Mouse (Mus musculus): ENCODE data around the gene Sulf2. TPM values are rescaled to one million over a fixed set of nuclear protein-coding genes. Genes with fewer than 3 reads are reported as not detected.
A peak's percentile ranks its signal among the peaks of the same experiment; 100 is the strongest.

Sulf2 gene
- polyA plus RNA-seq, 1 experiment from 2014 or later: 127 TPM

- H3K4me1 ChIP-seq: peaks cover 16% of the 10 kb centered on the region; the same call in 1 of the 2 replicates
- H3K9ac ChIP-seq: no peak overlapping the region
- no peaks in the 10 kb centered on the region for H3K9me3 ChIP-seq
- no peak overlapping the region; the same call in 1 of the 2 replicates for H3K27ac ChIP-seq
- H3K27me3 ChIP-seq: no peaks in the 10 kb centered on the region
- no peak overlapping the region for H3K4me3 ChIP-seq
- WGBS: 90% methylated on average over 11 of the region's 11 CpGs
- H3K36me3 ChIP-seq: peaks cover 63% of the 10 kb centered on the region
- no peak overlapping the region for H3K4me2 ChIP-seq
- ATAC-seq (ENCODE audit: insufficient number of reproducible peaks, insufficient read depth, low FRiP score, low TSS enrichment, low read depth): no peak
These were observed 42.5 kb downstream of the Sulf2 start for GRCm38 (mm10) chr2:166112986-166113385.

DNA sequence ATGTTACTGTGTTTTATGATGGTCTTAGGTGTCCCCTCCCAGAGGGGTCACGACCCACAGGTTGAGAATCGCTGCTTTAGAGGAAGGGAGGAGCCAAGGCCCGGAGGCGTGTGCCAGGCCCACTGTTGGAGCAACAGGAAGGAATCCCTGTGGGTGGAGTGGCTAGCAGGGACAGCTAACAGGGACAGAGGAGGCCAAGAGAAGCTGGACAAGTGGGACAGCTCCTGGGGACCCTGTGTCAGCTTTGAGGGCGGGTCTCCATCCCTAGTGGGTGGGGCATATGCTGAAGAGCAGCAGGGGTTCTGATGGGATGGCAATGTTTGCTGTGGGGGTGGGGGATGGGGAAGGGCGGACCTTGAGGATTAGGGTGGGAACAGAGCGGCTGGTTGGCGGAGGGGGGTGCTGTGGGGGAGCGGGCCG is 43.6 kb downstream of the Sulf2 start:
- peaks cover 64% of the 10 kb centered on the region for H3K36me3 ChIP-seq
- WGBS: 70% methylated on average over 10 of the region's 10 CpGs
- no peak overlapping the region for H3K4me2 ChIP-seq
- H3K27ac ChIP-seq: no peak overlapping the region
- no peaks in the 10 kb centered on the region for H3K27me3 ChIP-seq
- ATAC-seq (ENCODE audit: insufficient number of reproducible peaks, insufficient read depth, low FRiP score, low TSS enrichment, low read depth): no peak
- peaks cover 19% of the 10 kb centered on the region for H3K4me1 ChIP-seq
- no peak overlapping the region for H3K9ac ChIP-seq
- H3K4me3 ChIP-seq: no peak overlapping the region
- no peaks in the 10 kb centered on the region for H3K9me3 ChIP-seq

- peaks cover 64% of the 10 kb centered on the region for H3K36me3 ChIP-seq
- no peak overlapping the region for H3K9ac ChIP-seq
- H3K27me3 ChIP-seq: no peaks in the 10 kb centered on the region
- H3K27ac ChIP-seq: no peak overlapping the region
- no peak overlapping the region for H3K4me3 ChIP-seq
- peaks cover 25% of the 10 kb centered on the region for H3K4me1 ChIP-seq
- WGBS: 85% methylated on average over 2 of the region's 2 CpGs
- no peaks in the 10 kb centered on the region for H3K9me3 ChIP-seq
- no peak overlapping the region for H3K4me2 ChIP-seq
- no peak for ATAC-seq (ENCODE audit: insufficient number of reproducible peaks, insufficient read depth, low FRiP score, low TSS enrichment, low read depth)
These were observed 44.2 kb downstream of the Sulf2 start for GRCm38 (mm10) chr2:166111238-166111637.

DNA sequence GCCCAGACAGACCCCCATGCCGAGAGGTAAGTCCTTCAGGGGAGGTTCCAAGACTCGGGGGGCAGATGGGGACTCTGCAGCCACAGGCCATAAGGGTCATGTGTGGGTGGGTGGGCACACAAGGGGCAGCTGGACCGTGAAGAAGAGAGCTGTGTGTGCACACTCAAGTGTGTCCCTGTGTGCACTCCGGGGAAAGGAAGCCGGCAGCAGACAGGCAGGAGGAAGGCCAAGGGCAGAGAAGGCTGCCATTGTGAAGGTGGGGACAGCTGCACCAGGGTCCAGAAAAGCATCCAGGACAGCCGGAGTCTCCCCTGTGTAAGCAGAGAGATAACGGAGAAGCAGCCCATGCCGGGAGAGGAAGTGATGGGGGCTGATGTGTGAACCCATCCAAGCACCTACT is 44.7 kb downstream of the Sulf2 start:
- WGBS: 84% methylated on average over 8 of the region's 8 CpGs
- peaks cover 25% of the 10 kb centered on the region for H3K4me1 ChIP-seq
- peaks cover 64% of the 10 kb centered on the region for H3K36me3 ChIP-seq

GRCm38 (mm10) chr2:166108326-166108725 is 47.1 kb downstream of the Sulf2 start:
- H3K9me3 ChIP-seq: no peaks in the 10 kb centered on the region
- no peak overlapping the region for H3K9ac ChIP-seq
- no peak overlapping the region for H3K4me3 ChIP-seq
- H3K36me3 ChIP-seq: peaks cover 56% of the 10 kb centered on the region
- WGBS: 22% methylated on average over 4 of the region's 4 CpGs
- no peak for ATAC-seq (ENCODE audit: insufficient number of reproducible peaks, insufficient read depth, low FRiP score, low TSS enrichment, low read depth)
- H3K27ac ChIP-seq: no peak overlapping the region
- no peaks in the 10 kb centered on the region for H3K27me3 ChIP-seq
- H3K4me2 ChIP-seq: no peak overlapping the region
- H3K4me1 ChIP-seq: peaks cover 28% of the 10 kb centered on the region

More for the DNA sequence above, 44.7 kb downstream of the Sulf2 start:
- no peaks in the 10 kb centered on the region for H3K9me3 ChIP-seq
- H3K27ac ChIP-seq: no peak overlapping the region
- H3K9ac ChIP-seq: no peak overlapping the region
- no peak for ATAC-seq (ENCODE audit: insufficient number of reproducible peaks, insufficient read depth, low FRiP score, low TSS enrichment, low read depth)
- H3K27me3 ChIP-seq: no peaks in the 10 kb centered on the region
- H3K4me3 ChIP-seq: no peak overlapping the region
- H3K4me2 ChIP-seq: no peak overlapping the region

- no peak overlapping the region for H3K4me2 ChIP-seq
- ATAC-seq (ENCODE audit: insufficient number of reproducible peaks, insufficient read depth, low FRiP score, low TSS enrichment, low read depth): no peak
- H3K4me3 ChIP-seq: no peak overlapping the region
- WGBS: 89% methylated on average over 5 of the region's 5 CpGs
- no peak overlapping the region for H3K9ac ChIP-seq
- H3K36me3 ChIP-seq: peaks cover 56% of the 10 kb centered on the region
- H3K9me3 ChIP-seq: no peaks in the 10 kb centered on the region
- peaks cover 29% of the 10 kb centered on the region for H3K4me1 ChIP-seq
- no peak overlapping the region for H3K27ac ChIP-seq
- no peaks in the 10 kb centered on the region for H3K27me3 ChIP-seq
These were observed 47.6 kb downstream of the Sulf2 start for GRCm38 (mm10) chr2:166107911-166108310.

DNA sequence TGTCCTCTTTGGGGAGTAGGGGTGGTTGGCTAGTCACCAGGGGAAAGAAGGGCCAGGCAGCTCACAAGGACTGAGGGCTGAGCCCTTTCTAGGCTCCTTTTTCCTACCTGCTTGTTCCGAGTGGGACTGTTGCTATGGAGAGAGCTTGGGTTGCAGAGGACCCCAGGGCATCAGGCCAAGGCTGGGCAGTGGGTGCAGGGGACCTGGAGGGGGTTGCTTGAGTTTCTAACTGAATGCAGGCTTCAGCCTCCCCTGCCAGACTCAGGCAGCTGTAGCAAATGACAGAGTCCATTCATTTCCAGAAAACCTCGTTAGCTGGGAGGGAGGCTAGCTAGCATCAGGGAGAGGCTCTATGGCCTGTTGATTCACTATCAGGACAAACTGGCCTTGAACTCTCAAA is 48.8 kb downstream of the Sulf2 start:
- no peak overlapping the region for H3K9ac ChIP-seq
- 0 out of 2 replicates have a peak overlapping the region, but pooled peaks have one; percentile 28 for H3K27ac ChIP-seq
- ATAC-seq (ENCODE audit: insufficient number of reproducible peaks, insufficient read depth, low FRiP score, low TSS enrichment, low read depth): no peak

GRCm38 (mm10) chr2:166105911-166106310 is 49.6 kb downstream of the Sulf2 start:
- no peak overlapping the region for H3K4me2 ChIP-seq
- H3K36me3 ChIP-seq: peaks cover 54% of the 10 kb centered on the region
- no peak overlapping the region for H3K9ac ChIP-seq
- H3K4me3 ChIP-seq: no peak overlapping the region
- no peak for ATAC-seq (ENCODE audit: insufficient number of reproducible peaks, insufficient read depth, low FRiP score, low TSS enrichment, low read depth)
- H3K4me1 ChIP-seq: peaks cover 36% of the 10 kb centered on the region
- peak overlapping the region; percentile 28; the same call in 1 of the 2 replicates for H3K27ac ChIP-seq
- H3K27me3 ChIP-seq: no peaks in the 10 kb centered on the region
- WGBS: 79% methylated on average over 9 of the region's 9 CpGs
- no peaks in the 10 kb centered on the region for H3K9me3 ChIP-seq

More for the DNA sequence above, 48.8 kb downstream of the Sulf2 start:
- WGBS: 45% methylated on average over 2 of the region's 2 CpGs
- Histone ChIP-seq H3K27me3 (no peaks in the 10 kb centered on the region), H3K4me1 (peaks cover 36% of the 10 kb centered on the region), H3K4me3 (no peak overlapping the region), H3K9me3 (no peaks in the 10 kb centered on the region), H3K36me3 (peaks cover 56% of the 10 kb centered on the region), H3K4me2 (no peak overlapping the region)

GRCm38 (mm10) chr2:166102893-166103292 is 52.6 kb downstream of the Sulf2 start:
- H3K27ac ChIP-seq: 0 out of 2 replicates have a peak overlapping the region, but pooled peaks have one; percentile 55
- WGBS: 61% methylated on average over 7 of the region's 7 CpGs
- no peaks in the 10 kb centered on the region for H3K9me3 ChIP-seq
- no peak for ATAC-seq (ENCODE audit: insufficient number of reproducible peaks, insufficient read depth, low FRiP score, low TSS enrichment, low read depth)
- peaks cover 41% of the 10 kb centered on the region for H3K4me1 ChIP-seq
- no peak overlapping the region for H3K4me2 ChIP-seq
- H3K27me3 ChIP-seq: no peaks in the 10 kb centered on the region
- H3K36me3 ChIP-seq: peaks cover 45% of the 10 kb centered on the region
- no peak overlapping the region for H3K4me3 ChIP-seq
- no peak overlapping the region for H3K9ac ChIP-seq

GRCm38 (mm10) chr2:166100309-166101262 is 54.9 kb downstream of the Sulf2 start:
- Histone ChIP-seq H3K4me2 (no peak overlapping the region), H3K4me3 (no peak overlapping the region), H3K9me3 (no peaks in the 10 kb centered on the region), H3K4me1 (peaks cover 30% of the 10 kb centered on the region), H3K27me3 (no peaks in the 10 kb centered on the region), H3K9ac (no peak overlapping the region), H3K27ac (no peak overlapping the region), H3K36me3 (peaks cover 44% of the 10 kb centered on the region)
- WGBS: 89% methylated on average over 21 of the region's 21 CpGs
- no peak for ATAC-seq (ENCODE audit: insufficient number of reproducible peaks, insufficient read depth, low FRiP score, low TSS enrichment, low read depth)

- Histone ChIP-seq H3K36me3 (peaks cover 63% of the 10 kb centered on the region), H3K9me3 (no peaks in the 10 kb centered on the region), H3K4me1 (peaks cover 24% of the 10 kb centered on the region), H3K4me3 (no peak overlapping the region), H3K27ac (peak overlapping the region; percentile 48; the same call in 1 of the 2 replicates), H3K4me2 (no peak overlapping the region), H3K27me3 (no peaks in the 10 kb centered on the region), H3K9ac (0 out of 2 replicates have a peak overlapping the region, but pooled peaks have one; percentile 27)
- no peak for ATAC-seq (ENCODE audit: insufficient number of reproducible peaks, insufficient read depth, low FRiP score, low TSS enrichment, low read depth)
- 61% methylated on average over 15 of the region's 15 CpGs for WGBS
These were observed 57.0 kb downstream of the Sulf2 start for GRCm38 (mm10) chr2:166098292-166098933.

Data from embryonic facial prominence, embryonic 13.5 days (tissue).